Mouse (Mus musculus) heart, adult 9 months (tissue): ENCODE measurements around the gene Wnt5b.
A peak's percentile ranks its signal among the peaks of the same experiment; 100 is the strongest.

Experiments used
- DNase-seq, 2 experiments: peaks; one replicate each; pipeline ENCODE4 v3.0.0; 2022; ENCODE audit warnings: low spot score in 2 of 2

The Wnt5b gene

DNA sequence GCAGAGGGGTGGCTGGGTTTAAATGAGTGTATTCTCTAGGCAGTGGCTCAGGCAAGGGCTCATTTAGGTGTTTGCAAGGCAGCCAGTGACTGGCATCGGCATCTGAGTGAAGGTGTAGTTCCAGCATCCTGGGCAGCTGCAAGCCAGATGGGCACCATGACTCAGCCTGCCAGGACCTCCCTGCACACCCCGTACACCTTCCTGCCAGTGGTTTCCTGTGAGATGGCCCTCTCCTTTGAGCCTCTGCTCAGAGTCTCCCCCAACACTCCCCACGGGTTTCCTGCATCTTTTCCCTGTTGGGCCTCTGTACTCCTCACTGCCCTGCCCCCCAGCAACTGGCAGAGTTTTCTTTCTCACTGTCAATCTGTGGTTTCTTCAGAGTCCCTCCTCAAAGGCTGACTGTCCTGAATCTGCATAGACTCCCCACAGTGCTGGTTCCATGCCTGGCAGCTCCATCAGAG, 22.2 kb downstream of the Wnt5b start:
- DNase-seq: no peak

- no peak for DNase-seq
Measured at GRCm38 (mm10) chr6:119521482-119521900, 22.7 kb downstream of the Wnt5b start.

DNA sequence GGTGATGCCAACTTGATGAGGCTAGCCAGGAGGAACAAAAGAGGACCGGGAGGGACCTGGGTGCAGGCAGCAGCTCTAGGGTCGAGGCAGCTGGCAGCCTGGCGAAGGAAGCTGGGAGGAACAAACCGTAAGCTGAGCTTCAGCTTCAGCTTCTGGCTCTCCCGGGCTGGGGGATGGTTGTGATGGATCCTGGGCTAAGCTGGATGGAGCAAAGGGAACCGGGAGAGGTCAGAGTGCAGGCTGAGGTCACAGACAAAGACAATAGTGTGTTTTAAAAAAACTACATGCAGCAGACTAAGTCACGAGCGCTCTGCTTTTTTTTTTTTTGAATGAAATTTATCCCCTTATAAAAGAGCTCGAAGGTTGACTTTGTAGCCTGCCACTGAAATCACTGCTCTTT, 23.4 kb downstream of the Wnt5b start:
- DNase-seq: no peak

- DNase-seq: no peak
Measured at GRCm38 (mm10) chr6:119514085-119514484, 30.1 kb downstream of the Wnt5b start.

GRCm38 (mm10) chr6:119513452-119513851, 30.7 kb downstream of the Wnt5b start:
- no peak for DNase-seq

DNA sequence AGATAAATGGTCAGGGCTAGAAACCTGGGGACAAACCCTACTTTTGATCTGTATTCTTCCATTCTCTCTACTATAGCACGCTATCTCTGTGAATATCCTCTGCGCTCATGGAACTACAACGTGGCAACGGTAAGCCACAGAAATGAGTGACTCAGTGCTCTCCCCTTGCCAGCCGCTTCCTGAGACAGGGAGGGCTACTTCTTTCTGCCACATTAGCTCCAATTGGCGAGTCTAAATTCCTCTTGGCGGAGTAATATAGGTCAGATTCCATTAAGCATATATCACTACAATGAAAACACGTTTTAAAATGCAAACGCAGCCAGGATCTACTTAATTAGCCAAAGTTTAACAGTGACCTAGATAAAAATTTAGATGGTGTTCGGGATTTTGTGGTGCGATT, 31.4 kb downstream of the Wnt5b start:
- no peak for DNase-seq

DNA sequence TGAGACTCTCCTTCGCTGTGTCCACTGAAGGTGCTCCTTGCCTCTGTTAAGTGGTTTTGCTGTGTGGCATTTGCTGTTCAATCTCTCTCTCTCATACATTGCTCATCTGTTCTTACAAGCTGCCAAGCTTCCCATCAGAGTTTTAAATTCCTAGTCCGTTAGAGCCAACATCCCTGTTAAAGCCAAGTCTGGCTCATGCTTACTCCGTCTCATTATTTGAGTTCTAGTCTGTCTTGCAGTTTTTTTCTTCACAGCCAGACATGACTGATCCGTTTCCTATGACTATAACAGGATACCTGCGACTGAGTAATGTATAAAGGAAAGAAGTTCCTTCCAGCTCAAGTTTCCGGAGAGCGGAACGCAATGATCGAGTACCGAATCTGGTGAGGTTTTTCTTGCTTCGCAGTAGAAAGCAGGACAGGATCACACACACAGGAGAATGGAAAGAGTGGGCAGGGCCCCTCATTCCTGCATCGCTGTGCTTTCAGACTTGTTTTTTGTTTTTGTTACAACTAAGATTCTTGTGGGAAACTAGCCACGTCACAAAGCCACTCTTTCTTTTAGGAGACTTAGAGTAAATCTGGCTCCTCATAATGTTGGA, 34.6 kb downstream of the Wnt5b start:
- DNase-seq: no peak

DNA sequence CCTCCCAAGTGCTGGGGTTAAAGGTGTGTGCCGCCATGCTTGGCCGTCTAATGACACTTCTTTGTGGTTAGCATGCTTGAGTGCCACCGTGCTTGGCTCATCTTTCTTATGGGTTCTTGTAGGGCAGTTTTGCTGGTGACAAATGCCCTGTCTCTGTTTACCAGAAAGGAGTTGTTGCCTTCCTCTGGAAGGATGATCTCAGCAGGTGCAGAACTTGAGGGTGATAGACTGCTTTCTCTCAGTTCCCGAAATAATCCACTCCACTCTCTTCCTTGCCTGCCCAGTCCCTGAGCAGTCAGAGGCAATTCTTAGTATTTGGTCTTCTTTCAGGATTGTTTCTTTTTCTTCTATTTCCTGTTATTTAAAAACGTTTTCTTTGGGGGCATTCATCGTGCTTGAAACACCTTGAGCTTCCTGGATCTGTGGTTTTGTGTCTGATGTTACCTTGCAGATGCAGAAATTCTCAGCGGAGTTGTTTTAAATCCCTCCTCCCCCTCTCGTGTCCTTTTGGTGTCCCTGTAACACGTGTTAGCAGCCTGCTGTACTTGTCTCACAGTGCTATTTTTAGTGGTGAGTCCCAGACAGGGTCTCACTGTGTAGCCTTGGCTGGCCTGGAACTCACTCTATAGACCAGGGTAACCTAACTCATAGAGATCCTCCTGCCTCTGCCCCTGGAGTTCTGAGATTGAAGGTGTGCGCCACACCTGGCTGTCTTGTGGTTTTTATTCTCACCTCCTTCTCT, 35.3 kb downstream of the Wnt5b start:
- peak in 1 of 2 experiments; percentile 22 for DNase-seq

DNA sequence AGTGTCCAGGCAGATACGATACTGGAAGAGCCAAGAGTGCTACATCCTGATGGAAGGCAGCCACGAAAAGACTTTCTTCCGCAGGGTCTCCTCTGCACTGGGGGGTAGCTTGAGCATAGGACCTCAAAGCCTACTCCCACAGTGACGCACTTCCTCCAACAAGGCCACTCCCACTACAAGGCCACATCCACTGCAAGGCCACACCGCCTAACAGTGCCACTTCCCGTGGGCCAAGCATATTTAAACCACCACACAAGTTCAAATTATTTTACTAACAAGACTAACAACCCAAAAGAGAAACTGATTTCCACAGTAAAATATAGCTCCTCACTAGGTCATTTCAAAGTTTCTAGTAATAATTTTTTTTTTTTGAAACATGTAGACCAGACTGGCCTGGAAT, 35.9 kb downstream of the Wnt5b start:
- DNase-seq: no peak

DNA sequence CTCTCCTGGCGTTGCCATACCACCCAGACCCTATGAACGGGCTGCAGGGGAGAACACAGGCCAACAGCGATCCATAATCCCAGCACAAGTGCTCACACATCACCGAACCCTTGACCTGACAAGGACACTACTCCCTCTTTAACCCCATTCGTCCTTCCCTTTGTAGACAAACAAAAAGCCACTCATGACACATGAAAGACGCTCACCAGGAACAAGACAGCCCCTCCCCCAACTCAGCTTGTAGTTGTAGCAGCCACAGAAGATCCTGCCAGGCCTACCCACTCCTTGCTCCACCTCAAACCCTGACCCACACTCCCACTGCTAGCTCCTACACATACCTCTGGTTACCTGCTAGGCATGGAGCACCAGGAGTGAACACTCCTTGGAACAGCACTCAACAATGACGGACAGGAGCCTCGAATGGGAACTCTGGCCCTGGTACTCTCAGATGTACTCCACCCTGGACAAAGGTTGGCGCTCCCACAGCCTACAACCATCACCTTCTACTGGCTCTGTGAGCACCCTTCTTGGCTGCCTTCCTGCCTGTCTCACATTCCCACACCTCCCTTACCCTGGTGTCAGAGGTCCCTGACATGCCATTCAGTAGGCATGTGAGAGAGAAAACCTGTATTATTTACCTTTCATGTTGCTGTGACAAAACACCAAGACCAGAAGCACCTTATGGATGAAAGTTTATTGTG, 38.5 kb downstream of the Wnt5b start:
- no peak for DNase-seq

DNA sequence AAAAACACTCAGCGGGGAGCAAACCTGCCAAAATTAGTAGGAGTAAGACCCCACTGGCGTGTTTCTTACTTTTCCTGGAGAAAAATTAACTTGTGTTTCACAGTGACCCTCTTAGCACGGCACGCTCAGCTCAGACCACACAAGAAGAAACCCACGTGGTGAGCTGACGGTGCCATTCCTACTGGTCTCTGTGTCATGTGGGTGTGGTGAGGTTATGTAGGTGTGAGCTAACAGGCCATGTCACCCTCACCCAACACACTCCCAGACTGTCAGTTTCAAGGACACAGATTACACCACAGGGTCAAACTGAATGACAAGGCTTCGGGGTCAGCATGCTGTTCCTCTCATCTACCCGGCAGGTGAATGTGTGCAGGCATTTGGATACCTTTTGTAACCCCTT, 39.4 kb downstream of the Wnt5b start:
- no peak for DNase-seq

DNA sequence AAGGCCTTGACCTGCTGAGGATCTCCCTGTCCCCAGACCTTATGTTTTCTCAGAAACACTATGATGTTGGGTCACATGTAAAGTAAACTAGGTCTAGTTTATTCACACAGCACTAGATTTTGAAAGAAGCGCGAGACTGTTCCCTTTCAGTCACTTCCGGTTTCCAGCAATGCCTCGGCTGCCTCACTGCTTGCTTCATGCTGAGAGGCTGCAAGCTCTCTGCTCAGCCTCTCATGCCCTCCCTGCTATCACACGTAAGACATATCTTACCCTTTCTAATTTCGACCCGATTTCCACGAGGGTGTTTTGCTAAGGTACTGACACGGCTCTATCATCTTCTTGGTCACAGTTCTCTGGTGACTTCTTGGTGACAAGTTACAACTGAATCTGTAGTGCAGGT, 42.1 kb downstream of the Wnt5b start:
- DNase-seq: no peak

GRCm38 (mm10) chr6:119500086-119500485, 44.1 kb downstream of the Wnt5b start:
- DNase-seq: no peak

DNA sequence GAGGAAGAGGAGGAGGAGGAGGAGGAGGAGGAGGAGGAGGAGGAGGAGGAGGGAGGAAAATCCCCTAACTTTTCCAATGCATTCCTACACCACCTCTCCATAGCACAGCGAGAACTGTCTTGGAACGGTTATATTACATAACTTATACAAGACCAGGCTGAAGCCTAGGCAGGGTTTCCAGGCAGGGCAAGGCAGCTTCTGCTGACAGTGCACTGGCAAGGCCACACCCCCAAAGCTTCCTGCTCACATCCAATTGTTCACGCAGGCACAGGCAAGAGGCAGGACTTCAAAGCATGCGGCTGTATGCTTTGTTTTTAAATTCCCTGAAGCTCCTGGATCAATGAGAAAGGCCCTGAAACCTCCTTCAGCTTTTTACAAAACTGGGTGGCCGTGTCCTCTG, 44.9 kb downstream of the Wnt5b start:
- DNase-seq: peak; percentile 41 to 44

DNA sequence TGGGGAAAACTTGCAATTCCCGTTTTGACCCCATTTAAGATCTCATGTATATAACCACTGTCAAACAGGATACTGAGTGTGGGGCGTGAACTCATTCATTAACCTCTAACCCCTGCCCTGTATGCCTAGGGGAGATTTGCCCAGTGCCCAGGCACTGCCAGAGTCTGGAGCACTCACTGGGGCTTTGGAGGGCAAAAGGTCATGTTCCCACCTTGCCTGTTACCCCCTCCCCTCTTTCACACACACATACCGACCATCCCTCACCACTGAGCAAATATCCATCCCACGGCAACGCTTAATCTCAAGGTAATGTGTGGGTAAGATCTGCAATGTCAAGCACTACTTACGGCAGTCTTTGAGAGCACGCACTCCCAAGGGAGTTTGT, 51.5 kb downstream of the Wnt5b start:
- DNase-seq: no peak

- no peak for DNase-seq
Measured at GRCm38 (mm10) chr6:119491997-119492629, 52.0 kb downstream of the Wnt5b start.

DNA sequence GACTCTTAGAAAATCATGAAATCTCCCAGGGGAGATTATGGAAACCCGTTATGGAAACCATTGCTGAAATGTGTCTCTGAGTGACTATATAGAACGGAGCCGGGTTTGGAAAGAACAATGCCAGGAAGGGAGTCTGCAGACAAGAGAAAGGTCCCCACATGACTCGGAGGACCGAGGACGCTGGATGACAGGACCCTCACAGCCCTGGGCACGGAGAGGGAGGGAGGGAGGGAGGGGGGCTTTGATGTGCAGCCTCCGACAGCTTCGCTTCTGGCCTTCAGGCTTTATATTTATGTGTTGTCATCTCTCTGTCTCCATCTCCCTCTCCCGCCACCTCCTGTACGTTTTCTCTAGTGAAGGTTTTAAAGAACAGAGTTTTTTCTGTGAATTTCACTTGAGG, 53.1 kb downstream of the Wnt5b start:
- no peak for DNase-seq

GRCm38 (mm10) chr6:119490549-119490948, 53.6 kb downstream of the Wnt5b start:
- DNase-seq: no peak

DNA sequence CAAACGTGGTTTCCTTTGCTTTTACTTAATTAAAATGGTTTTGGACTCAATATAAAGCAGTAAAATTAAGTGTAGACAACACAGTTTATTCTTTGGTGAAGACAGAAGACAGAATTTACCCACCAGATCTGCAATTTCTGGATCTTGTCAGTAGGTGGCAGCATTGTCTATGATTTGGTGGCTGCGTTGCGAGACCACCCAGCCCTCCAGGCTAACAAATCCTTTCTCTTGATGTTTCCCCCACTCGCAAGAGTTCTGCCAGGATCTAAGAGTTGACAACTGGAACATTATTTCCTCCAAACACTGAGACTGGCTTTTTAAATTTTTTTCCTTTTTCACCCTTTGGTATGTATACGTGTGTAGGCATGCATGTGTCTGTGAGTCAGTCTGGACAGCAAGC, 54.4 kb downstream of the Wnt5b start:
- no peak for DNase-seq

DNA sequence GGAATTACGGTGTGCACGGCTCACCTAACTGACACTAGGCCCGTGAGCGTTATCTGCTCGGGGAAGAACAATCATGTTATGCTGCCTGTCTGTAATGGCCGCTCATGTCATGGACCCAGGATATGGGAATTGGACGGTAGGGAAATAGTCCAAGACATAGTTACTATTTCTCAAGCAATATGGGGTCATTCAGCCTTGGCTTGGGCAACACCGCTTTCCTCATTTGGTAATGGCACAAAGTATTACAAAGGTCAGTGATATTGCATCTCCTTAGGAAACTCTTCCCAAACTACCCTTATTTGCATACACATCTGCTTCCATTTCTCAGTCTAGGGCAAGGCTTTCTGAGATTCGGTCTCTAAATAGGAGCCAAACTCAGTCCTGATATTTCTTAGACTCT, 56.5 kb downstream of the Wnt5b start:
- no peak for DNase-seq

DNA sequence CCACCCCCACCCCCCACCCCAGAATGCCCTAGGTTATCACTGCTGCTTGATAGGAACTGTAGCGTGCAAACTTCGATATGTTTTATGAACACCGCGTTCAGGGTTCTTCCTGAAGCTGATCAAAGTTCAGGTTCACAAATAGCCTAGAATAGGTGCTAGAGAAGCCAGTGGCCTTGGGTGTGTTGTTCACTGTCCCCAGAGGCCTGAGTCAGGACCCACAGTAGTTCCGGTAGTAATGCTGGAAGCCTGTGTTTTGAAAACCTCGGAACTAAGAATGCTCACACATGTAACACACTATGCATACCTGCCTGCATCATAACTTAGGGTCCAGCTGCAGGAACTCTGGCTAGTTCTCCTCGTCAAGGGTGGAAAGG, 57.1 kb downstream of the Wnt5b start:
- DNase-seq: no peak

- DNase-seq: no peak
Measured at GRCm38 (mm10) chr6:119486381-119487084, 57.6 kb downstream of the Wnt5b start.
